In genomic region chr7:97429705-97430104, GRCm38 (mm10) we compare ENCODE assay signal across 9 mouse cellular contexts. TPM values are rescaled to one million over a fixed set of nuclear protein-coding genes. Genes with fewer than 3 reads are reported as not detected.
DNase-seq lines count a peak whose midpoint lies in the region; ATAC-seq and TF ChIP-seq lines count a peak whose summit lies in the region.
"Had no signal": no experiment of that assay in that cellular context is flagged by ENCODE, and none has a peak within 500 bp of the region (broad histone marks: within the 10 kb centered on the region; RNA-seq: fewer than 3 reads in every experiment).

No protein-coding gene starts in this region.

- ATAC-seq in forebrain, embryonic 12.5 days (ENCODE audit: low FRiP score) = peak; percentile 90
- peak; percentile 73; the same call in 1 of the 2 replicates for ATAC-seq in kidney, embryonic 16.5 days (ENCODE audit: low FRiP score, low TSS enrichment)
- ATAC-seq in liver, embryonic 11.5 days (replicated peaks; ENCODE audit: low FRiP score) = no peak

- H3K9ac ChIP-seq in forebrain, embryonic 12.5 days = no peak overlapping the region
- no peak overlapping the region for H3K9ac ChIP-seq in kidney, embryonic 16.5 days (replicated peaks; ENCODE audit: low read length)
- H3K9ac ChIP-seq in liver, embryonic 11.5 days (ENCODE audit: low read depth, low read length) = no peak overlapping the region

- H3K4me1 ChIP-seq in E14TG2a.4 (replicated peaks; ENCODE audit: low read depth, low read length) = peaks cover 46% of the 10 kb centered on the region
- H3K4me1 ChIP-seq in forebrain, embryonic 12.5 days = peaks cover 22% of the 10 kb centered on the region
- peaks cover 6% of the 10 kb centered on the region; the same call in 1 of the 2 replicates for H3K4me1 ChIP-seq in kidney, embryonic 16.5 days (ENCODE audit: insufficient read depth, low read length)
- H3K4me1 ChIP-seq in liver, embryonic 11.5 days (replicated peaks; ENCODE audit: control insufficient read depth, insufficient read depth, low read length) = no peaks in the 10 kb centered on the region; the same call in 1 of the 2 replicates

- H3K36me3 ChIP-seq in E14TG2a.4 (ENCODE audit: insufficient read depth, low read length) = no peaks in the 10 kb centered on the region
- H3K36me3 ChIP-seq in forebrain, embryonic 12.5 days (replicated peaks) = no peaks in the 10 kb centered on the region
- no peaks in the 10 kb centered on the region for H3K36me3 ChIP-seq in kidney, embryonic 16.5 days (ENCODE audit: insufficient read depth, low read length)
- H3K36me3 ChIP-seq in liver, embryonic 11.5 days (ENCODE audit: control insufficient read depth, insufficient read depth, low read length) = no peaks in the 10 kb centered on the region

- DNase-seq in cerebellum, adult 9-10 months = peak; percentile 32
- DNase-seq in cerebellum, adult 11 months = no peak
- peak; percentile 62 for DNase-seq in neural tube, embryonic 10.5 days (ENCODE audit: extremely low spot score, low spot score)
- no peak for DNase-seq in liver, embryonic 11.5 days (ENCODE audit: low spot score)
- DNase-seq in ovary, postnatal 14 days (ENCODE audit: low spot score) = no peak

- H3K27ac ChIP-seq in forebrain, embryonic 12.5 days = peak overlapping the region; percentile 75
- H3K27ac ChIP-seq in kidney, embryonic 16.5 days (ENCODE audit: low read length) = no peak overlapping the region
- no peak overlapping the region for H3K27ac ChIP-seq in liver, embryonic 11.5 days (ENCODE audit: low read depth, low read length)

- 1% methylated on average over 5 of the region's 5 CpGs for WGBS in forebrain, embryonic 12.5 days
- 2% methylated on average over 5 of the region's 5 CpGs for whole genome bisulfite sequencing in kidney, embryonic 16.5 days
- WGBS in liver, embryonic 11.5 days = 17% methylated on average over 5 of the region's 5 CpGs

- no peaks in the 10 kb centered on the region for H3K27me3 ChIP-seq in E14TG2a.4 (ENCODE audit: insufficient read depth, low read length)
- no peaks in the 10 kb centered on the region for H3K27me3 ChIP-seq in forebrain, embryonic 12.5 days
- no peaks in the 10 kb centered on the region for H3K27me3 ChIP-seq in kidney, embryonic 16.5 days (ENCODE audit: insufficient read depth, low read length)
- H3K27me3 ChIP-seq in liver, embryonic 11.5 days (replicated peaks; ENCODE audit: control insufficient read depth, insufficient read depth, low read length) = no peaks in the 10 kb centered on the region

- peaks cover 10% of the 10 kb centered on the region; the same call in 1 of the 2 replicates for H3K9me3 ChIP-seq in E14TG2a.4 (ENCODE audit: low read length)
- H3K9me3 ChIP-seq in forebrain, embryonic 12.5 days = no peaks in the 10 kb centered on the region
- H3K9me3 ChIP-seq in kidney, embryonic 16.5 days (ENCODE audit: low read length) = no peaks in the 10 kb centered on the region
- H3K9me3 ChIP-seq in liver, embryonic 11.5 days (ENCODE audit: control insufficient read depth, low read length) = no peaks in the 10 kb centered on the region

- TF ChIP-seq CTCF in E14TG2a.4 (conservative IDR thresholded peaks at IDR 0.05; ENCODE audit: low read length) = no peak

- peak overlapping the region; percentile 4; the same call in 1 of the 2 replicates for H3K4me2 ChIP-seq in forebrain, embryonic 12.5 days
- H3K4me2 ChIP-seq in kidney, embryonic 16.5 days (replicated peaks; ENCODE audit: low read depth, low read length) = no peak overlapping the region
- H3K4me2 ChIP-seq in liver, embryonic 11.5 days = no peak overlapping the region

- H3K4me3 ChIP-seq in E14TG2a.4 (replicated peaks; ENCODE audit: low read length) = peak overlapping the region; percentile 46
- no peak overlapping the region for H3K4me3 ChIP-seq in forebrain, embryonic 12.5 days (replicated peaks)
- no peak overlapping the region for H3K4me3 ChIP-seq in kidney, embryonic 16.5 days (ENCODE audit: low read length)
- H3K4me3 ChIP-seq in liver, embryonic 11.5 days (ENCODE audit: low read depth, low read length) = no peak overlapping the region

RNA-seq across cellular contexts. Expression of gene Thrsp, which starts 12.2 kb away (rescaled TPM):
- polyA plus RNA-seq in forebrain, embryonic 12.5 days (2016; fragmentation: Nextera tagmentation; extraction: Ambion mirVana) = 0.34 and 0.50 TPM in 2 replicates
- 0.81 and 1.2 TPM in 2 replicates for polyA plus RNA-seq in kidney, embryonic 16.5 days (2015; fragmentation: Nextera tagmentation; extraction: Ambion mirVana)
- polyA plus RNA-seq in liver, embryonic 11.5 days (2014; fragmentation: Nextera tagmentation; extraction: Ambion mirVana) = 0.30 TPM in 1 of 2 replicates, not detected in the other
- polyA plus RNA-seq: C2C12 had no signal

RNA-seq across cellular contexts. Expression of gene Kctd14, which starts 21.4 kb away (rescaled TPM):
- 1.3 and 2.0 TPM in 2 replicates for polyA plus RNA-seq in forebrain, embryonic 12.5 days (2016; fragmentation: Nextera tagmentation; extraction: Ambion mirVana)
- 1.2 and 1.4 TPM in 2 replicates for polyA plus RNA-seq in kidney, embryonic 16.5 days (2015; fragmentation: Nextera tagmentation; extraction: Ambion mirVana)
- 7.8 and 9.2 TPM in 2 replicates for polyA plus RNA-seq in liver, embryonic 11.5 days (2014; fragmentation: Nextera tagmentation; extraction: Ambion mirVana)
- polyA plus RNA-seq: C2C12 had no signal

RNA-seq across cellular contexts. Expression of gene Ndufc2, which starts 29.9 kb away (rescaled TPM):
- 392 and 393 TPM in 2 replicates for polyA plus RNA-seq in forebrain, embryonic 12.5 days (2016; fragmentation: Nextera tagmentation; extraction: Ambion mirVana)
- 324 and 325 TPM in 2 replicates for polyA plus RNA-seq in kidney, embryonic 16.5 days (2015; fragmentation: Nextera tagmentation; extraction: Ambion mirVana)
- 355 and 359 TPM in 2 replicates for polyA plus RNA-seq in liver, embryonic 11.5 days (2014; fragmentation: Nextera tagmentation; extraction: Ambion mirVana)

RNA-seq across cellular contexts. Expression of gene Ints4, which starts 51.1 kb away (rescaled TPM):
- 57.8 and 58.3 TPM in 2 replicates for polyA plus RNA-seq in forebrain, embryonic 12.5 days (2016; fragmentation: Nextera tagmentation; extraction: Ambion mirVana)
- 59.2 and 60.4 TPM in 2 replicates for polyA plus RNA-seq in kidney, embryonic 16.5 days (2015; fragmentation: Nextera tagmentation; extraction: Ambion mirVana)
- polyA plus RNA-seq in liver, embryonic 11.5 days (2014; fragmentation: Nextera tagmentation; extraction: Ambion mirVana) = 49.2 and 61.3 TPM in 2 replicates

RNA-seq across cellular contexts. Expression of gene Alg8, which starts 58.3 kb away (rescaled TPM):
- polyA plus RNA-seq in forebrain, embryonic 12.5 days (2016; fragmentation: Nextera tagmentation; extraction: Ambion mirVana) = 35.4 and 36.4 TPM in 2 replicates
- polyA plus RNA-seq in kidney, embryonic 16.5 days (2015; fragmentation: Nextera tagmentation; extraction: Ambion mirVana) = 43.6 and 49.3 TPM in 2 replicates
- polyA plus RNA-seq in liver, embryonic 11.5 days (2014; fragmentation: Nextera tagmentation; extraction: Ambion mirVana) = 66.4 and 74.2 TPM in 2 replicates

Comparison
In these comparisons a context has a peak if more than half of its experiments do, and no peak if none do; other contexts are left out.
1. DNase-seq: peak in cerebellum, adult 9-10 months (single experiment) and neural tube, embryonic 10.5 days (single experiment); none in cerebellum, adult 11 months (single experiment), liver, embryonic 11.5 days (single experiment) and ovary, postnatal 14 days (single experiment).